Mouse (Mus musculus) midbrain, embryonic 16.5 days (tissue): Measurements from ENCODE around the gene Slc6a20b. TPM values are rescaled to one million over a fixed set of nuclear protein-coding genes. Genes with fewer than 3 reads are reported as not detected.

Experiments used
- ATAC-seq: fragments of 200-750 bp; cut with Nextera tagmentation; 2 replicates; pipeline ENCODE4 v1.8.0; 2017; ENCODE audit warnings: moderate TSS enrichment
- H3K27ac ChIP-seq: fragments of 300-500 bp; sonication (generic); 2 replicates; pipeline ENCODE4 v1.5.1; 2014; ENCODE audit warnings: mild to moderate bottlenecking, low read length, mixed read lengths
- H3K27me3 ChIP-seq: fragments of 300-500 bp; sonication (generic); 2 replicates; pipeline ENCODE4 v1.6.1; 2014; ENCODE audit warnings: low read depth, low read length, mixed read lengths; ENCODE audit not compliant: control insufficient read depth, insufficient read depth
- H3K36me3 ChIP-seq: fragments of 300-500 bp; sonication (generic); 2 replicates; pipeline ENCODE4 v1.6.1; 2014; ENCODE audit warnings: mild to moderate bottlenecking, low read length, moderate library complexity, mixed read lengths; ENCODE audit not compliant: control insufficient read depth, insufficient read depth
- H3K4me1 ChIP-seq: fragments of 300-500 bp; sonication (generic); 2 replicates; pipeline ENCODE4 v1.6.1; 2014; ENCODE audit warnings: mild to moderate bottlenecking, low read length, mixed read lengths; ENCODE audit not compliant: control insufficient read depth, insufficient read depth
- H3K4me2 ChIP-seq: fragments of 300-500 bp; sonication (generic); 2 replicates; pipeline ENCODE4 v1.6.1; 2014; ENCODE audit warnings: mild to moderate bottlenecking, low read length, mixed read lengths
- H3K4me3 ChIP-seq: fragments of 300-500 bp; sonication (generic); 2 replicates; pipeline ENCODE4 v1.5.1; 2014; ENCODE audit warnings: low read depth, mild to moderate bottlenecking, low read length, moderate library complexity, mixed read lengths
- H3K9ac ChIP-seq: fragments of 300-500 bp; sonication (generic); 2 replicates; pipeline ENCODE4 v1.6.1; 2014; ENCODE audit warnings: low read depth, low read length, mixed read lengths
- H3K9me3 ChIP-seq: fragments of 300-500 bp; sonication (generic); replicated peaks from 2 replicates; pipeline ENCODE4 v1.6.1; 2014; ENCODE audit warnings: mild to moderate bottlenecking, low read length, mixed read lengths; ENCODE audit not compliant: control insufficient read depth, poor library complexity, severe bottlenecking
- WGBS: fragments of 180-500 bp; shearing (Covaris S2); extraction: QIAGEN DNeasy Blood & Tissue Kit; methylation state at CpG from one replicate; pipeline ENCODE4 v1.1.7; 2014; 5-methylcytosine and 5-hydroxymethylcytosine counted together
- polyA plus RNA-seq: library from polyadenylated mRNA; unstranded; fragments of >200 nt; fragmentation: Nextera tagmentation; extraction: Ambion mirVana; gene quantifications from 2 replicates; pipeline ENCODE4 v1.2.1, GENCODE M21; 2015

Slc6a20b gene
- polyA plus RNA-seq, 1 experiment from 2014 or later: 0.39 TPM

GRCm38 (mm10) chr9:123649785-123650511, 17.6 kb upstream of the Slc6a20b start:
- Histone ChIP-seq H3K4me2 (no peak overlapping the region), H3K4me3 (no peak overlapping the region), H3K4me1 (no peaks in the 10 kb centered on the region), H3K36me3 (no peaks in the 10 kb centered on the region), H3K9ac (no peak overlapping the region), H3K27me3 (no peaks in the 10 kb centered on the region), H3K27ac (no peak overlapping the region), H3K9me3 (no peaks in the 10 kb centered on the region)
- ATAC-seq: no peak
- 86% methylated on average over 2 of the region's 2 CpGs for WGBS

- no peak for ATAC-seq
- Histone ChIP-seq H3K4me3 (no peak overlapping the region), H3K4me2 (no peak overlapping the region), H3K9ac (no peak overlapping the region), H3K27ac (no peak overlapping the region), H3K36me3 (no peaks in the 10 kb centered on the region), H3K4me1 (no peaks in the 10 kb centered on the region), H3K27me3 (no peaks in the 10 kb centered on the region), H3K9me3 (no peaks in the 10 kb centered on the region)
- 82% methylated on average over 1 of the region's 1 CpGs for WGBS
Measured at GRCm38 (mm10) chr9:123640106-123640505, 7.7 kb upstream of the Slc6a20b start.

- Histone ChIP-seq H3K4me2 (no peak overlapping the region), H3K9me3 (no peaks in the 10 kb centered on the region), H3K27me3 (no peaks in the 10 kb centered on the region), H3K36me3 (no peaks in the 10 kb centered on the region), H3K9ac (no peak overlapping the region), H3K4me3 (no peak overlapping the region), H3K4me1 (no peaks in the 10 kb centered on the region), H3K27ac (no peak overlapping the region)
- WGBS: 85% methylated on average over 1 of the region's 1 CpGs
- ATAC-seq: no peak
Measured at GRCm38 (mm10) chr9:123638668-123639089, 6.3 kb upstream of the Slc6a20b start.

- Histone ChIP-seq H3K4me3 (no peak overlapping the region), H3K4me1 (no peaks in the 10 kb centered on the region), H3K9me3 (no peaks in the 10 kb centered on the region), H3K36me3 (no peaks in the 10 kb centered on the region), H3K4me2 (no peak overlapping the region), H3K27ac (no peak overlapping the region), H3K9ac (no peak overlapping the region), H3K27me3 (no peaks in the 10 kb centered on the region)
- ATAC-seq: no peak
Measured at GRCm38 (mm10) chr9:123638231-123638630, 5.9 kb upstream of the Slc6a20b start.

GRCm38 (mm10) chr9:123636771-123637170, 4.4 kb upstream of the Slc6a20b start:
- Histone ChIP-seq H3K27ac (no peak overlapping the region), H3K9ac (no peak overlapping the region), H3K36me3 (no peaks in the 10 kb centered on the region), H3K4me3 (no peak overlapping the region), H3K4me1 (no peaks in the 10 kb centered on the region), H3K4me2 (no peak overlapping the region), H3K27me3 (no peaks in the 10 kb centered on the region), H3K9me3 (no peaks in the 10 kb centered on the region)
- no peak for ATAC-seq
- WGBS: 67% methylated on average over 5 of the region's 5 CpGs

GRCm38 (mm10) chr9:123632993-123633392, 628 bp upstream of the Slc6a20b start:
- Histone ChIP-seq H3K27ac (no peak overlapping the region), H3K36me3 (no peaks in the 10 kb centered on the region), H3K9ac (no peak overlapping the region), H3K4me1 (no peaks in the 10 kb centered on the region), H3K4me3 (no peak overlapping the region), H3K4me2 (no peak overlapping the region), H3K9me3 (no peaks in the 10 kb centered on the region), H3K27me3 (no peaks in the 10 kb centered on the region)
- 81% methylated on average over 3 of the region's 3 CpGs for WGBS
- no peak for ATAC-seq

GRCm38 (mm10) chr9:123631666-123632065, 699 bp downstream of the Slc6a20b start:
- H3K27me3 ChIP-seq: no peaks in the 10 kb centered on the region
- no peaks in the 10 kb centered on the region for H3K36me3 ChIP-seq
- no peak overlapping the region for H3K27ac ChIP-seq
- no peaks in the 10 kb centered on the region for H3K9me3 ChIP-seq
- H3K4me1 ChIP-seq: no peaks in the 10 kb centered on the region
- H3K4me3 ChIP-seq: no peak overlapping the region
- no peak overlapping the region for H3K9ac ChIP-seq
- no peak overlapping the region for H3K4me2 ChIP-seq
- 85% methylated on average over 3 of the region's 3 CpGs for WGBS
- ATAC-seq: no peak

GRCm38 (mm10) chr9:123625821-123626220, 6.5 kb downstream of the Slc6a20b start:
- WGBS: 93% methylated on average over 11 of the region's 11 CpGs

GRCm38 (mm10) chr9:123624741-123625140, 7.6 kb downstream of the Slc6a20b start:
- H3K27me3 ChIP-seq: no peaks in the 10 kb centered on the region
- H3K4me1 ChIP-seq: no peaks in the 10 kb centered on the region
- H3K4me3 ChIP-seq: no peak overlapping the region
- H3K4me2 ChIP-seq: no peak overlapping the region
- no peak for ATAC-seq
- H3K9ac ChIP-seq: no peak overlapping the region
- H3K9me3 ChIP-seq: no peaks in the 10 kb centered on the region
- no peak overlapping the region for H3K27ac ChIP-seq
- 86% methylated on average over 2 of the region's 2 CpGs for whole genome bisulfite sequencing
- H3K36me3 ChIP-seq: no peaks in the 10 kb centered on the region

More at GRCm38 (mm10) chr9:123625821-123626220, 6.5 kb downstream of the Slc6a20b start:
- Histone ChIP-seq H3K4me2 (no peak overlapping the region), H3K4me1 (no peaks in the 10 kb centered on the region), H3K4me3 (no peak overlapping the region), H3K9me3 (no peaks in the 10 kb centered on the region), H3K27me3 (no peaks in the 10 kb centered on the region), H3K27ac (no peak overlapping the region), H3K9ac (no peak overlapping the region), H3K36me3 (no peaks in the 10 kb centered on the region)
- ATAC-seq: no peak
